Mouse (Mus musculus): ENCODE measurements at regions not wholly inside any gene's neighbourhood (a gene's known extent, or its start where the extent isn't known, plus 50 kb on each side); places are given as distances from the start of the nearest gene placed in this dataset.

- TF ChIP-seq POLR2A (IDR thresholded peaks at IDR 0.05; ENCODE audit: borderline replicate concordance, low read depth, low read length) (no peak), CTCF (IDR thresholded peaks at IDR 0.05; ENCODE audit: low read depth, low read length) (no peak)
These were observed 85.7 kb upstream of the Plekha5 start for GRCm38 (mm10) chr6:140337897-140338749.

Measured in bone marrow macrophage, adult 2 months (primary cell).